Mouse (Mus musculus) ES-E14 (cell line): ENCODE measurements around the gene Ankmy2.

Experiments used
- MAFK ChIP-seq: IDR thresholded peaks from 2 replicates; pipeline ENCODE4 v1.6.1; 2014; ENCODE audit warnings: mild to moderate bottlenecking, low read depth, low read length, inconsistent platforms; ENCODE audit not compliant: insufficient read depth
- ZNF384 ChIP-seq: IDR thresholded peaks from 2 replicates; pipeline ENCODE4 v1.6.1; 2012; ENCODE audit warnings: low read depth, low read length, inconsistent platforms

- TF ChIP-seq ZNF384 (no peak), MAFK (no peak)
These were observed 50.3 kb downstream of the Ankmy2 start for GRCm38 (mm10) chr12:36207072-36207799.
